Mouse (Mus musculus): ENCODE data around the gene Shbg.

Shbg gene

DNA sequence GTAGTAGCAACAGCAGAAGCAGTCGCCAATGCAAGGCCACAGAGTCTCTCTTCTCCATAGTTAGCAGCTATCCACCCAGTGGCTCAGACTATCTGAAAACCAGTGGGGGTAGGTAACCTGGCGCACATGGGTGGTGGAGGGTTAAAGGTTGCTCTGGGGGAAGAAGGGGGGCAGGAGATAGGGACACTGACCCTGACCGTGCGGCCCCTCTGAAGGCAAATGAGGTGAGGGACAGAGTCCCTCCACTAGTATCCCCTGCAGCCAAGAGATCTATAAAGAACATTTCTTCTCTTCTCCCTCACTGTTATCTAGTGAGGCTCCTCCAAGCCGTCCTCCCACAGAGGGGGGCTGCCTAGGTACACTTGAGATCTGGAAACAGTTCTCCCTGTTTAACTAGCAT lies at the start of gene Shbg:
Gene Shbg (minus strand): TSS at position 101 of the 400 bp plus-strand sequence.
- DNase-seq = no peak

DNA sequence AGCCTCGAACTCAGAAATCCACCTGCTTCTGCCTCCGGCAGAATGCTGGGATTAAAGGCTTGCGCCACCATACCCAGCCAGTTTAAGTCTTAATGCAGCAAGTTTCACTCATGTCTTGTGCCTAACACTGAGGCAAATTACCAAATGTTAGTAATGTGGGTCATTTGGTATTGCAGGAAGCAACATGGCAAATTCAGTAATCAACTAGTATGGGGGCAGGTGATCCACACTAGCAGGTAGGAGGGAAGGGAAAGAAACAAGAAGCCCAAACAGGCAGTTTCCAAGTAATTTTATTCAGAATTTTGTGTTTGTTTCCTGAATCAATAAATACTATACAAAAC lies 48.9 kb upstream of the Shbg start:
- no peak for DNase-seq

GRCm38 (mm10) chr11:69665961-69666664 lies 48.4 kb upstream of the Shbg start, which contains the start of gene Cd68:
TSS of gene Cd68 (minus strand) at chr11:69666153.
- DNase-seq = peak in 1 of 2 experiments; percentile 35

DNA sequence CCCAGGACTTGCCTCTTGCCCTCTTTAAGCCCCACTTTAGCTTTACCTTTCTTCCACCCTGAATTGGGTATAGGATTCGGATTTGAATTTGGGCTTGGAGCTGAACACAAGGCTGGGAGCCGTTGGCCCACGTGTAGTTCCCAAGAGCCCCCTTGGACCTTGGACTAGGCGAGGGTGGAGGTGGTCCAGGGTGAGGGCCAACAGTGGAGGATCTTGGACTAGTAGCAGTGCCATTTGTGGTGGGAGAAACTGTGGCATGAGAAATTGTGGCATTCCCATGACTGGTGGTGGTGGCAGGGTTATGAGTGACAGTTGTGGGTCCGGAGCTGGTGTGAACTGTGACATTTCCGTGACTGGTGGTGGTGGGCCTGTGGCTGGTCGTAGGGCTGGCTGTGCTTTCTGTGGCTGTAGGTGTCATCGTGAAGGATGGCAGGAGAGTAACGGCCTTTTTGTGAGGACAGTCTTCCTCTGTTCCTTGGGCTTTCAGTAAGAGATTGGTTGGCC lies 47.8 kb upstream of the Shbg start:
- peak in 1 of 2 experiments; percentile 26 for DNase-seq

- no peak for DNase-seq
Observed at GRCm38 (mm10) chr11:69664841-69665240, 47.1 kb upstream of the Shbg start.

DNA sequence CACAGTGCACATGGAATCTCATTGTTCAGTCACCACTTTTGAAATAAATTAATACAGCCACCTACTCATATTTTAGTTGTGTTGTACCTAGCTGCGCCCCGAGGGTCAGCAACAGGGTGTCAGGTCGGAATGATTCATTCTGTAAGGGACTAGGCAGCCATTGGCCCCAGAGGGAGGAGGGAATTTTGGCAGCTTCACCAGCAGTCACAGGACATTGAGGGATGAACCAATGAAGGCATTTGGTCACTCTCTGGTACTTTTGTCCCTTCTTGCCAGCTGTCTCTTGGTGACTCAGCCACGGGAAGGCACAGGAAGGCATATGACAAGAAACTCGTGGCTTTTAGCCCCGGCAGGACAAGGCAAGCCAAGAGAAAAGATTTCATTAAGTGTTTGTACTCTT lies 46.1 kb upstream of the Shbg start:
- peak in 1 of 2 experiments; percentile 34 for DNase-seq

DNA sequence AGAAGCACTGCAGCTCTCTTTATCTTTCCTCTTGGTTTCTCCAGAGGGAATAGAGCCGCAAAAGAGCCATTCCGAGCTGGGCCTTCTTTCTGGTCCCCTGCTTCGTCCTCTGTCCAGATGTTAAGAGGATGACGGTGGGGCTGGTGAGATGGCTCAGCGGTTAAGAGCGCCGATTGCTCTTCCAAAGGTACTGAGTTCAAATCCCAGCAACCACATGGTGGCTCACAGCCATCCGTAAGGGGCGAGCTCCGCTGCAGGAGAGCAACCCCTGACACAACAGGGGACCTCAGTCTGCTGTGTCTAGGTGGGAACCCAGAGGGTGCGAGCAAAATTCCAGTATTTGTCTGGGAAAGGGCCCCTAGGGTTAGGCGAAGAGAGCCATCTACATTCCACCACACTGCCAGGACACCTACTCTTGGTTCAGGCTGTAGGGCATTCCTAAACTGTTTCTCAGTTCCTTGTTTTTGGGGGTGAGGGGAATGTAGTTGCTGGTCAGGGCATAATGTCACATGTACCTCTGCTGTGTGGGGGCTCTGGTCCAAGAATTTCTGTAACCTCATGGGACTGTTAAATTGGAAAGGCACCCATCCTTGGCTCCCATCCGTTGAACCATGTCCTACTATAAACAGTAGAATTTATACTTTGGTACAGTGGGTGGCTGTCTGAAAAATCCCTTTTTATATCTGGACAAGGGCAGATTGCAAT lies 45.4 kb upstream of the Shbg start:
- DNase-seq = peak; percentile 41 to 54

- peak; percentile 94 to 97 for DNase-seq
Observed at GRCm38 (mm10) chr11:69662213-69662966, 44.7 kb upstream of the Shbg start, which contains the start of gene Mpdu1. TSS of gene Mpdu1 (minus strand) at chr11:69662642.

GRCm38 (mm10) chr11:69661221-69661881 lies 43.6 kb upstream of the Shbg start:
- peak; percentile 41 to 50 for DNase-seq

- no peak for DNase-seq
Observed at GRCm38 (mm10) chr11:69657462-69657881, 39.8 kb upstream of the Shbg start.

DNA sequence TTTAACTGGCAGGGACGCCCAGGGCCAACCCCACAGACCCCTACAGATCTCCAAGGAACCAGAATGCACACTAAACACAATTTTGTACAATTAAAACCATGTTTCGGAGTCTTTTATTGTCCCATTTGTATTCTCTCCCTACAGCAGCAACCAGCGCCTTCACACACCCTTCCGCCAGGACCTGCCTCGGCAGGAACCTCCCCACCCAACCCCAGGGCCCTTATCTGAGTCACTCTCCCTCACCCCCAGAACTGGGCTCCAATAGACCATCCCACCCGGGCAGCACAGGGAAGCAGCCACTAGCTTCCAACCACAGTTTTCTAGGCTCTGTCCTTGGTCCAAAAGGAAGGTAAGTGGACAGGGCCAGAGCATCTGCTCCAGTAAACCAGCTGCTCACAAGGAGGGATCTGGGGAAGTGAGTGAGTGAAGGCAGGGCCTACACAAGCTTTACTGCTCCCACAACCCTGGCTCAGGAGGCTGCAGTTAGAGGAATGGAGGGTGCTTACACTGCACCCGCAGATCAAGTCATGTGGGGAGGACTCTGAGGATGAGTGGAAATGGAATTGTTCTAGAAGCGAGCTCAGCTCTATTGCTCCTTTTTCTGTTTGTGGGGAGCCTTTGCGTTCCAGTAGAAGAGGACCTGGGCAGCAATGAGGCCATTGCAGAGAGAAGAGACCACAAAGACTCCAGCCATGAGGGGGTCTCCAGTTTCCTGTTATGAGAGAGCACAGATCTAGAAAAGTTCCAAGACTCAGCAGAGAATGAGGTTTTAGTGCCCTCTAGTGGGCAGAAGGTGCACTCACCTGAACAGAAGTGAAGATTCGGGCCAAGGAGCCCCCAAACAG lies 39.1 kb upstream of the Shbg start:
- peak; percentile 75 to 82 for DNase-seq

DNA sequence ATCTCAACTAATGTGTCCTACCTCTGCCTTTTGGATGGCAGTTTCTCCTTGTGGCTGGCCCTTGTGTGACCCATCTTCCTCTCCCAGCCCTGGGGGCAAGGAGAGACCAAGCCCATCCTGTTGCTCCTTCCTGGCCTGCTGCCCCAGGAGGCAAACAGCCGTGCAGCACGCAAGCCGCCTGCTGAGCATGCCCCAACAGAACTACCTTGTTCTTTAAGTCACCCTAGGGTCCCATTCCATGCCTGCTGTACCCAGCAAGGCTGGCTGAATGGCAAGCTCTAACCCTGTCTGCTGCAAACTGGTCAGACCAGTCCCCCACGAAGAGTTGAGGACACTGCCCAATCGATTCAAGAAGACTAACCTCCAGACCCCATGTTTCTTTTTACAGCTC lies 38.4 kb upstream of the Shbg start:
- DNase-seq = no peak

DNA sequence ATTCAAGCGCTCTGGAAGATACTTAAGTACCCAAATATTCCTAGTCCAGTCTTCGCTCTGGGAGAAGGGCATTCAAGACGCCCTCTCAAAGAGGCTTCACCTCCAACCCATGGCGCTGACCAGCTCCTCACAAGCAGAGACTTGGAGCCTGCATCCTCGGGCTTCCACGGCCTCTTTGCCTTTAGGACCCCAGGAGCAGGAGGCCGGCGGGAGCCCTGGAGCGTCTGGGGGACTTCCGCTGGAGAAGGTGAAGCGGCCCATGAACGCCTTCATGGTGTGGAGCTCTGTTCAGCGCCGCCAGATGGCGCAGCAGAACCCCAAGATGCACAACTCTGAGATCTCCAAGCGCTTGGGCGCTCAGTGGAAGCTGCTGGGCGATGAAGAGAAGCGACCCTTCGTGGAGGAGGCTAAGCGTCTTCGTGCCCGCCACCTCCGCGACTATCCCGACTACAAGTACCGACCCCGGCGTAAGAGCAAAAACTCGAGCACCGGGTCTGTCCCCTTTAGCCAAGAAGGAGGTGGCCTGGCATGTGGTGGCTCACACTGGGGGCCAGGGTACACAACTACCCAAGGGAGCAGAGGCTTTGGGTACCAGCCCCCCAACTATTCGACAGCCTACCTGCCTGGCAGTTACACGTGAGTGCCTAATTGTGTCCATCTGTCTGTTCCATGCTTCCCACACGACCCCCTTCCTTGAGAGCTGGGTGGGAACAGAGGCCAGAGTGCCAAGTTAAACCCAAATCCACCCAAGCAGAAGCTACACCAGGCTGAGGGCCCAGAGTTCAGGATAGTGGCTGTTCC lies 37.8 kb upstream of the Shbg start, which contains the start of gene Sox15:
Gene Sox15 (plus strand): TSS at position 51 of the 801 bp plus-strand sequence.
- DNase-seq = peak; percentile 85 to 86

- no peak for DNase-seq
Observed at GRCm38 (mm10) chr11:69654760-69655159, 37.1 kb upstream of the Shbg start.

- DNase-seq = no peak
Observed at GRCm38 (mm10) chr11:69653399-69653798, 35.7 kb upstream of the Shbg start.

- no peak for DNase-seq
Observed at GRCm38 (mm10) chr11:69645860-69646259, 28.2 kb upstream of the Shbg start.

GRCm38 (mm10) chr11:69635471-69635870 lies 17.8 kb upstream of the Shbg start:
- no peak for DNase-seq

- no peak for DNase-seq
Observed at GRCm38 (mm10) chr11:69633128-69633866, 15.6 kb upstream of the Shbg start.

GRCm38 (mm10) chr11:69632284-69633089 lies 14.8 kb upstream of the Shbg start, which contains the start of gene Fxr2:
TSS of gene Fxr2 (plus strand) at chr11:69632990.
- DNase-seq = peak; percentile 100

Measured in cerebellum, postnatal 10 days (tissue).